14 mouse cellular contexts compared by ENCODE assay signal in genomic region chr1:36194482-36194881, GRCm38 (mm10).
"Had no signal": no experiment of that assay in that cellular context is flagged by ENCODE, and none has a peak within 500 bp of the region (broad histone marks: within the 10 kb centered on the region; RNA-seq: fewer than 3 reads in every experiment).

No protein-coding gene starts in this region.

- H3K27me3 ChIP-seq: midbrain, embryonic 12.5 days; neural tube, embryonic 12.5 days; stomach, embryonic 15.5 days had no signal

- H3K4me1 ChIP-seq: midbrain, embryonic 12.5 days; neural tube, embryonic 12.5 days; stomach, embryonic 15.5 days had no signal

- DNase-seq: lung, adult 18-20 months; lung, embryonic 14.5 days; lung, postnatal 10 days; lung, postnatal 4 days; midbrain, embryonic 14.5 days; right cerebral cortex, postnatal 14 days; thymus, adult 2 months; thymus, postnatal 25 days; thymus, postnatal 4 days had no signal

- ATAC-seq: midbrain, embryonic 16.5 days had no signal

- H3K4me2 ChIP-seq: lung, embryonic 14.5 days; midbrain, embryonic 12.5 days; neural tube, embryonic 12.5 days; stomach, embryonic 15.5 days had no signal

- H3K9ac ChIP-seq: lung, embryonic 14.5 days; midbrain, embryonic 12.5 days; neural tube, embryonic 12.5 days; stomach, embryonic 15.5 days had no signal

- H3K27ac ChIP-seq: midbrain, embryonic 12.5 days; neural tube, embryonic 12.5 days; stomach, embryonic 15.5 days; stomach, postnatal 0 days had no signal

- H3K4me3 ChIP-seq: midbrain, embryonic 12.5 days; neural tube, embryonic 12.5 days; stomach, embryonic 15.5 days had no signal

- H3K9me3 ChIP-seq: midbrain, embryonic 12.5 days; neural tube, embryonic 12.5 days; stomach, embryonic 15.5 days had no signal
